Mouse (Mus musculus): Measurements from ENCODE around the gene Inpp5e. TPM values are rescaled to one million over a fixed set of nuclear protein-coding genes. Genes with fewer than 3 reads are reported as not detected.
A peak's percentile ranks its signal among the peaks of the same experiment; 100 is the strongest.

Gene Inpp5e
- total RNA-seq, 2 experiments from 2014 or later = 6.3 to 9.2 TPM

- DNase-seq = no peak
Observed at GRCm38 (mm10) chr2:26363481-26363880, 45.5 kb downstream of the Inpp5e start.

DNA sequence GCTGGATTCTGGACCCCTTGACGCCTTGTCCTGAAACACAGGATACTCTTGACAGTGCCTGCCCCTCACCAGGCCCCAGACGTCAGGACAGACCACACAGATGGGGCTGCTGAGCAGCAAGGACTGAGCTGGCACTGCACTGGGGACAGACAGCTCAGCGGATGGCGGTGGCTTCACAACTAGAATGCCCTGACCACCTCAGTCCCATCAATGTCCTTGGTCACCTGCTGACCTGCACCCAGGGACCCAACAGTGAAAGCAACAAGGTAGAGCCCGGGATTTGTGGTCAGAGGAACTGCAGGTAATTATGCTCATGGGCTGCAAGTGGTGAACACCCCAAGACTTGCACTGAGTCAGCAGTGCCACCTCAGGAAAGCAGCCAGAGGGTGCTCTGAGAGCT, 46.0 kb downstream of the Inpp5e start:
- no peak for DNase-seq

- no peak for DNase-seq
Observed at GRCm38 (mm10) chr2:26360772-26361171, 48.2 kb downstream of the Inpp5e start, which contains the start of gene Card9. Gene Card9 (minus strand): TSS chr2:26360918.

- peak; percentile 50 for DNase-seq
Observed at GRCm38 (mm10) chr2:26359983-26360382, 49.0 kb downstream of the Inpp5e start.

GRCm38 (mm10) chr2:26358667-26359320, 50.2 kb downstream of the Inpp5e start:
- no peak for DNase-seq

- DNase-seq = no peak
Observed at GRCm38 (mm10) chr2:26357484-26357883, 51.5 kb downstream of the Inpp5e start.

GRCm38 (mm10) chr2:26356678-26357077, 52.3 kb downstream of the Inpp5e start:
- DNase-seq = no peak

DNA sequence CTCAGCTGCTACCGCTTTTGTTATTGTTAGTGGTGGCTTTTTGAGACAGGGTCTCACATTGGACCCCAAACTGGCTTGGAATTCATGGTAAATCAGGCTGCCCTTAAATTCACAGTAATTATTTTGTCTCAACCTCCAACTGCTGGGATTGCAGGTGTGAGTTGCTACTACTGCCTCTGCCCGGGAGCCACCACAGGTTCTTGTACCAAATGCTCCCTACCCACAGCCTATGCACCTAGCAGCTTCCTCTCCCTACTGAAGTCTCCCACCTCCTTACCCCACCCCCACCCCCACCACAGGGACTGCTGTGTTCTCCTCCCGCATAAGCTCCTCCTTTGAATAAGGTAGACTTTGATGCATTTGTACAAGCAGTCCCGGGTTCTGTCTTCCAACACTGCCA, 52.8 kb downstream of the Inpp5e start:
- DNase-seq = no peak

GRCm38 (mm10) chr2:26354401-26354800, 54.6 kb downstream of the Inpp5e start:
- no peak for DNase-seq

- DNase-seq = no peak
Observed at GRCm38 (mm10) chr2:26353066-26353980, 55.7 kb downstream of the Inpp5e start.

DNA sequence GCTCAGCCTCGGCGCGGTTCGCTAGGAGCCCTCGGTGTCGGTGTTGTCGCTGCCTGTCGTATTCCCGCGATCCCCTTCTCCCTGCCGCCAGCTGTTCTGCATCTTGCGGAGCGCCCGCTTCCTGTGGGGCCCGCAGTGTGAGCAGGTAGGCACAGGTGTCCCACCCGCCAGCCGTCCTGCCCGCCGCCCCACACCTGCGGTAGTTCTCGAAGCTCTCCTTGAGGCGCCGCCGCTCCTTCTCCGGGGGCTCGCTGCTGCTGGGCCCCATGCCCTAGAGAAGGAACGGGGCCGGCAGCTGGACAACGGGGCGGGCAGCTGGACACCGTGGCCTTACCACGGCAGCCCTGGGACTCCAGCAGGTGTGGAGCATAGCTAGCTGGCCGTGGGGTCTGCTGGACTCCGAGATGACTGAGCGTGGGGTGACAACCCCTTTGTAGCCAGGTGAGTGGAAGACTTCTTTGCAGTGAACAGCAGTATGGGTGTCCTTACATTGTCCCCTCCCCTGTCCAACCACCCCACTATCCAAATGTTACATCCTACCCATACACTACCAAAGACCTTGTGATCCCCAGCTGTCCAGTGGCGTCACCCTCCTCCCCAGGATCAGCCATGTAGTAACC, 56.6 kb downstream of the Inpp5e start:
- peak; percentile 48 for DNase-seq

DNA sequence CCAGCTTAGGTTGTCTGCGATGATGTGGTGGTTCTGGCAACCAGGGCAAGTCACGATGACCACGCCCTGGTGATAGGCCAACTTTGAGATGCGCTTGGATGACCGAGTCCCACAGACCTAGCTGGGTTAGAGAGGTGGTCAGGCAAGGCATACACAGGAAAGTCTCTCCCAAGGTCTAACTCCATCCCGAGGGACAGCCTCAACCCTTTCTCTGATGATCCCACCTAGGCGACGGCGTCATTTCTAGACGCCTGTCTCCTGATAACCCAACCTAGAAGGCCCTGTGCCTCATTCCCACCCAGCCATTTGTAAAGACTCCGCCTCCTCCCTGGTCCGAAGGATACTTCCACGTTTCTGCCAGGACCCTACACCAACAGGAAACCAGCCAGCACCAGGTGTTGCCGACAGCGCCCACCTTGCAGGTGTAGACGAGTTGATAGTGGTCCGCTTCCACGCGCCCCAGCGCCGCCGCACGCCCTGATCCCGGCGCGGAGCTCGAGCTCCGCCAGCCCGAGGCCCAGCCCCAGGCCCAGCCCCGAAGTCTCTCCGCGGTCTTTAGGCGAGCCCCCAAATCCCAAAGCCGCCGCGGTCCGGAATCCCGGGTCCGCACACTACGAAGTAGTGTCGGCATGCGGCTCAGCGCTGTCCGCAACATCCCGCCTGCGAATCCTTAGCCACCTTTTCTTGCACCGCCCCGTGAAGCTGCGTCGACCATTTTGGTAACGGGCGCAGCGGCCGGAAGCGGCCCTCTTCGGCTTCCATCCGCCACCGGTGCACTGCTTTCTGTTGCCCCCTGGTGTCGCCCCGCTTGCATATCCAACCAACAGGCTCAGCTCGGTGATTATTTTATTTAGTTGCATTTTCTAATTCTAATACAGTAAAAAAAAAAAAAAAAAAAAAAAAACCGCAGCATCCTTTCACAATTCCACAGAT, 57.4 kb downstream of the Inpp5e start, which contains the start of gene Dnlz:
Dnlz (minus strand) TSS at position 753 of the 933 bp plus-strand sequence.
- peak; percentile 94 for DNase-seq

GRCm38 (mm10) chr2:26348241-26348640, 60.8 kb downstream of the Inpp5e start:
- DNase-seq = no peak

Other genes with a start within 250 kb of the Inpp5e start
- gene Lhx3, start 200.9 kb downstream of the Inpp5e start, total RNA-seq (2021) = not detected
- gene Qsox2, start 171.7 kb downstream of the Inpp5e start, total RNA-seq (2021) = 1 to 10 TPM; 5.9 to 7.6 TPM
- gene Ccdc187, start 114.6 kb downstream of the Inpp5e start, total RNA-seq (2021) = under 1 TPM; 0.09 to 0.14 TPM
- 10 to 100 TPM; 12.9 to 16.6 TPM for gene Gpsm1, start 93.7 kb downstream of the Inpp5e start, total RNA-seq (2021)
- gene Dnlz, start 57.1 kb downstream of the Inpp5e start, total RNA-seq (2021) = 10 to 100 TPM; 18.0 to 18.9 TPM
- gene Card9, start 48.3 kb downstream of the Inpp5e start, total RNA-seq (2021) = 1 to 10 TPM in 1 of 2 experiments, under 1 TPM in 1; 0.82 to 1.5 TPM
- gene Snapc4, start 28.6 kb downstream of the Inpp5e start, total RNA-seq (2021) = 10 to 100 TPM; 11.1 to 14.5 TPM
- gene Entr1, start 19.9 kb downstream of the Inpp5e start, total RNA-seq (2021) = 10 to 100 TPM; 25.7 to 35.3 TPM
- gene Pmpca, start 19.9 kb downstream of the Inpp5e start, total RNA-seq (2021) = 100 to 1,000 TPM; 124 to 146 TPM
- 10 to 100 TPM; 26.3 to 36.5 TPM for gene Sec16a, start 36.0 kb upstream of the Inpp5e start, total RNA-seq (2021)
- gene Notch1, start 107.5 kb upstream of the Inpp5e start, total RNA-seq (2021) = 10 to 100 TPM; 22.5 to 33.5 TPM
- 100 to 1,000 TPM; 104 to 147 TPM for gene Egfl7, start 170.8 kb upstream of the Inpp5e start, total RNA-seq (2021)
- under 1 TPM in 1 of 2 experiments, not detected in 1; 0.40 TPM for gene Gm20532, start 177.4 kb upstream of the Inpp5e start, total RNA-seq (2021)
- 1 to 10 TPM; 9.3 to 9.4 TPM for gene Agpat2, start 195.2 kb upstream of the Inpp5e start, total RNA-seq (2021)
- 1 to 10 TPM; 2.9 to 3.4 TPM for gene Fam69b, start 219.3 kb upstream of the Inpp5e start, total RNA-seq (2021)

All from gastrocnemius, postnatal 10 days (tissue).